21 mouse cellular contexts compared by ENCODE assay signal in the genomic region with DNA sequence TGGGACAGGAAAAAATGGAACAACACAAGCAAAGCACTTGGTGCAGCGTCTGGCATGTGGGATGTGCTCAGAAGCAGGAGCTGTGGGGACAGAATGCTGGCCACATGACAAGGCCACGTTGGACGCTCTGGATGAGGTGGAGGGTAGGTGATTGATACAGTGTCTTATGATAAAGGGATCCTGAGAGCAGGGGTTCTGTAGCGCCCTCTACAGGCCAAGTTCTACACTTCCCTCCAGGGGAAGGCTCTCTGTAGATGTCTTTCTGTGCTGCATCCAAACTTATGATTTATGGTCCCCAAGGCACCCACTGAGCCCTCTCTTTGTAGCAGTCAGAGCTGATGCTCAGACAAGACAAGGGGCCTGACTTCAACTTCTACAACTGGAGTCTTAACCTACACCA. TPM values are rescaled to one million over a fixed set of nuclear protein-coding genes. Genes with fewer than 3 reads are reported as not detected.
DNase-seq lines count a peak whose midpoint lies in the region; ATAC-seq and TF ChIP-seq lines count a peak whose summit lies in the region.
"Had no signal": no experiment of that assay in that cellular context is flagged by ENCODE, and none has a peak within 500 bp of the region (broad histone marks: within the 10 kb centered on the region; RNA-seq: fewer than 3 reads in every experiment).

No protein-coding gene starts in this region.

- H3K27ac ChIP-seq in hindbrain, postnatal 0 days = no peak overlapping the region
- H3K27ac ChIP-seq in hindbrain, embryonic 11.5 days (ENCODE audit: low read depth, low read length) = no peak overlapping the region
- no peak overlapping the region for H3K27ac ChIP-seq in lung, postnatal 0 days (ENCODE audit: low read length)
- H3K27ac ChIP-seq in small intestine, adult 2 months (ENCODE audit: insufficient read depth, low read depth, low read length) = no peak overlapping the region
- H3K27ac ChIP-seq: embryonic facial prominence, embryonic 12.5 days; lung, embryonic 15.5 days had no signal

- peaks cover 4% of the 10 kb centered on the region; the same call in 1 of the 2 replicates for H3K4me1 ChIP-seq in hindbrain, postnatal 0 days (ENCODE audit: insufficient read depth, low read length)
- peaks cover 2% of the 10 kb centered on the region; the same call in 1 of the 2 replicates for H3K4me1 ChIP-seq in hindbrain, embryonic 11.5 days (replicated peaks; ENCODE audit: control insufficient read depth, insufficient read depth, low read length)
- H3K4me1 ChIP-seq in lung, postnatal 0 days (ENCODE audit: insufficient read depth, low read depth, low read length) = no peaks in the 10 kb centered on the region
- H3K4me1 ChIP-seq in small intestine, adult 2 months (ENCODE audit: control insufficient read depth, insufficient read depth, insufficient read length, low read length) = peaks cover 6% of the 10 kb centered on the region

- H3K4me2 ChIP-seq in hindbrain, postnatal 0 days (ENCODE audit: low read depth, low read length) = no peak overlapping the region
- no peak overlapping the region for H3K4me2 ChIP-seq in hindbrain, embryonic 11.5 days (replicated peaks; ENCODE audit: low read depth, low read length)
- H3K4me2 ChIP-seq in lung, postnatal 0 days (replicated peaks; ENCODE audit: low read depth, low read length) = no peak overlapping the region
- H3K4me2 ChIP-seq: embryonic facial prominence, embryonic 12.5 days; lung, embryonic 15.5 days had no signal

- H3K36me3 ChIP-seq in hindbrain, postnatal 0 days (ENCODE audit: insufficient read depth, low read length) = no peaks in the 10 kb centered on the region
- H3K36me3 ChIP-seq in hindbrain, embryonic 11.5 days (ENCODE audit: control insufficient read depth, insufficient read depth, low read length) = no peaks in the 10 kb centered on the region
- H3K36me3 ChIP-seq in lung, postnatal 0 days (ENCODE audit: insufficient read depth, low read length) = no peaks in the 10 kb centered on the region
- H3K36me3 ChIP-seq in small intestine, adult 2 months (ENCODE audit: control insufficient read depth, insufficient read depth, low read length) = no peaks in the 10 kb centered on the region
- H3K36me3 ChIP-seq: embryonic facial prominence, embryonic 12.5 days; lung, embryonic 15.5 days had no signal

- TF ChIP-seq CTCF in hindbrain, postnatal 0 days (IDR thresholded peaks at IDR 0.05; ENCODE audit: low read depth) = peak; percentile 34
- peak; percentile 43 for TF ChIP-seq CTCF in lung, postnatal 0 days (IDR thresholded peaks at IDR 0.05)
- peak; percentile 48; the same call in 1 of the 2 replicates for TF ChIP-seq CTCF in small intestine, adult 2 months (IDR thresholded peaks at IDR 0.05; ENCODE audit: extremely low read depth, insufficient read length, insufficient replicate concordance, low read depth, low read length)

- DNase-seq in hindbrain, postnatal 0 days (ENCODE audit: low spot score) = no peak
- no peak for DNase-seq in hindbrain, embryonic 11.5 days (ENCODE audit: low spot score)
- DNase-seq in lung, postnatal 0 days (ENCODE audit: low spot score) = no peak
- no peak for DNase-seq in lung, postnatal 10 days
- DNase-seq in R1 (ENCODE audit: low read depth, low spot score) = peak; percentile 30
- DNase-seq in right cerebral cortex, postnatal 4 days = no peak
- DNase-seq in cerebellum, adult 8-10 months = no peak
- DNase-seq: cerebellum, postnatal 25 days; heart, adult 11 months; heart, postnatal 10 days; kidney, postnatal 10 days; right cerebral cortex, adult 18-20 months; thymus, postnatal 36 days had no signal

- H3K27me3 ChIP-seq in hindbrain, postnatal 0 days (ENCODE audit: insufficient read depth, low read length) = no peaks in the 10 kb centered on the region
- H3K27me3 ChIP-seq in hindbrain, embryonic 11.5 days (ENCODE audit: control insufficient read depth, insufficient read depth, low read length) = peaks cover 4% of the 10 kb centered on the region
- H3K27me3 ChIP-seq in lung, postnatal 0 days (replicated peaks; ENCODE audit: insufficient read depth, low read length) = no peaks in the 10 kb centered on the region
- no peaks in the 10 kb centered on the region for H3K27me3 ChIP-seq in small intestine, adult 2 months (ENCODE audit: control insufficient read depth, insufficient read depth, low read length)
- H3K27me3 ChIP-seq: embryonic facial prominence, embryonic 12.5 days; lung, embryonic 15.5 days; Patski had no signal

- H3K9ac ChIP-seq in hindbrain, postnatal 0 days (replicated peaks; ENCODE audit: low read length) = no peak overlapping the region
- no peak overlapping the region for H3K9ac ChIP-seq in hindbrain, embryonic 11.5 days (ENCODE audit: low read depth, low read length)
- H3K9ac ChIP-seq in lung, postnatal 0 days (replicated peaks; ENCODE audit: low read depth) = no peak overlapping the region
- H3K9ac ChIP-seq: embryonic facial prominence, embryonic 12.5 days; lung, embryonic 15.5 days had no signal

- TF ChIP-seq POLR2A in small intestine, adult 2 months (IDR thresholded peaks at IDR 0.05; ENCODE audit: low read depth, low read length) = no peak

- H3K9me3 ChIP-seq in hindbrain, postnatal 0 days (ENCODE audit: low read length) = no peaks in the 10 kb centered on the region
- no peaks in the 10 kb centered on the region for H3K9me3 ChIP-seq in hindbrain, embryonic 11.5 days (ENCODE audit: control insufficient read depth, low read length)
- no peaks in the 10 kb centered on the region for H3K9me3 ChIP-seq in lung, postnatal 0 days (ENCODE audit: low read length)
- H3K9me3 ChIP-seq: embryonic facial prominence, embryonic 12.5 days; lung, embryonic 15.5 days had no signal

- no peak for TF ChIP-seq EP300 in lung, postnatal 0 days (IDR thresholded peaks at IDR 0.05)

- WGBS in hindbrain, postnatal 0 days = 68% methylated on average over 4 of the region's 4 CpGs
- 69% methylated on average over 4 of the region's 4 CpGs for WGBS in hindbrain, embryonic 11.5 days
- 48% methylated on average over 4 of the region's 4 CpGs for WGBS in lung, postnatal 0 days
- WGBS in small intestine, adult 2 months = 65% methylated on average over 4 of the region's 4 CpGs

- no peak overlapping the region for H3K4me3 ChIP-seq in hindbrain, postnatal 0 days (ENCODE audit: low read length)
- no peak overlapping the region for H3K4me3 ChIP-seq in hindbrain, embryonic 11.5 days (ENCODE audit: low read depth, low read length)
- H3K4me3 ChIP-seq in lung, postnatal 0 days (ENCODE audit: low read depth, low read length) = no peak overlapping the region
- no peak overlapping the region for H3K4me3 ChIP-seq in small intestine, adult 2 months (ENCODE audit: low read depth, low read length)
- H3K4me3 ChIP-seq: embryonic facial prominence, embryonic 12.5 days; lung, embryonic 15.5 days had no signal

- no peak for ATAC-seq in hindbrain, postnatal 0 days
- no peak for ATAC-seq in hindbrain, embryonic 11.5 days (ENCODE audit: low FRiP score)
- ATAC-seq in lung, postnatal 0 days = no peak
- ATAC-seq: hindbrain, embryonic 16.5 days; Patski had no signal

RNA-seq across cellular contexts. Expression of gene Edn2, which starts 8.4 kb away (rescaled TPM):
- 0.94 TPM in 1 of 2 replicates, not detected in the other for total RNA-seq in hindbrain, postnatal 0 days (2014; rRNA removed)
- polyA plus RNA-seq in hindbrain, postnatal 0 days (2015; fragmentation: Nextera tagmentation; extraction: Ambion mirVana) = 0.25 and 0.32 TPM in 2 replicates
- polyA plus RNA-seq in hindbrain, embryonic 11.5 days (2014; fragmentation: Nextera tagmentation; extraction: Ambion mirVana) = not detected in 2 replicates
- 0.12 and 0.18 TPM in 2 replicates for polyA plus RNA-seq in lung, postnatal 0 days (2015; fragmentation: Nextera tagmentation; extraction: Ambion mirVana)
- 16.5 and 51.5 TPM in 2 replicates for polyA plus RNA-seq in small intestine, adult 2 months (2012; rRNA removed)
- total RNA-seq: heart, postnatal 10 days; layer of hippocampus, postnatal 14 days; neutrophil, adult 5-6 weeks had no signal
- polyA plus RNA-seq: hindbrain, embryonic 16.5 days; limb, embryonic 11.5 days; Patski had no signal

Comparison
In these comparisons a context has a peak if more than half of its experiments do, and no peak if none do; other contexts are left out.
1. RNA of gene Edn2, which starts 8.4 kb away (polyA plus RNA-seq): 16.5 to 51.5 TPM in small intestine, adult 2 months; 0.25 to 0.32 TPM in hindbrain, postnatal 0 days, 0.12 to 0.18 TPM in lung, postnatal 0 days and not detected in hindbrain, embryonic 11.5 days; every median in the first group is over 10 times any median in the second.
2. Peak in every context shown above with its lines, with median percentiles within 50 percentile points of each other: CTCF ChIP-seq.